Comparison of ENCODE assay signal across 12 mouse cellular contexts in genomic region chr4:141871333-141871725, GRCm38 (mm10). TPM values are rescaled to one million over a fixed set of nuclear protein-coding genes. Genes with fewer than 3 reads are reported as not detected.
A peak's percentile ranks its signal among the peaks of the same experiment; 100 is the strongest.
DNase-seq lines count a peak whose midpoint lies in the region; ATAC-seq and TF ChIP-seq lines count a peak whose summit lies in the region.
"Had no signal": no experiment of that assay in that cellular context is flagged by ENCODE, and none has a peak within 500 bp of the region (broad histone marks: within the 10 kb centered on the region; RNA-seq: fewer than 3 reads in every experiment).

No protein-coding gene starts in this region.

- DNase-seq in heart, postnatal 10 days: no peak
- DNase-seq in frontal cortex, postnatal 10 days (ENCODE audit: low spot score in 2 of 2): no peak
- DNase-seq in embryo, embryonic 11 days: no peak
- no peak for DNase-seq in ovary, postnatal 10 days (ENCODE audit: low spot score)
- DNase-seq: adrenal gland, postnatal 10 days had no signal

- H3K9me3 ChIP-seq in heart, embryonic 14.5 days (ENCODE audit: control insufficient read depth, low read length): no peaks in the 10 kb centered on the region
- no peaks in the 10 kb centered on the region for H3K9me3 ChIP-seq in heart, embryonic 15.5 days (replicated peaks)
- H3K9me3 ChIP-seq: embryonic facial prominence, embryonic 13.5 days had no signal

- H3K36me3 ChIP-seq in heart, embryonic 14.5 days (ENCODE audit: control insufficient read depth, insufficient read depth, low read length): peaks cover 25% of the 10 kb centered on the region
- H3K36me3 ChIP-seq in heart, embryonic 15.5 days: no peaks in the 10 kb centered on the region
- H3K36me3 ChIP-seq in macrophage (ENCODE audit: inconsistent target): peaks cover 23% of the 10 kb centered on the region

- intact Hi-C loops in heart, postnatal 10 days (cut with DNase I): loop anchor here (10.0 kb wide), 1 partner anchor 203 kb away; no protein-coding TSS in a partner anchor

- peak overlapping the region in 1 of 2 experiments; percentile 71; a peak in 3 of 4 replicates for H3K27ac ChIP-seq in heart, embryonic 14.5 days (replicated peaks in 1 of 2; ENCODE audit: control insufficient read depth in 1 of 2, insufficient read depth in 1 of 2, low read depth in 2 of 2, low read length in 2 of 2)
- peak overlapping the region; percentile 96 for H3K27ac ChIP-seq in bone marrow macrophage, adult 2 months (ENCODE audit: insufficient read depth, low read depth, low read length)
- H3K27ac ChIP-seq in heart, embryonic 15.5 days: no peak overlapping the region
- peak overlapping the region; percentile 99 for H3K27ac ChIP-seq in macrophage

- H3K27me3 ChIP-seq in heart, embryonic 14.5 days (ENCODE audit: control insufficient read depth, insufficient read depth, low read length): no peaks in the 10 kb centered on the region
- no peaks in the 10 kb centered on the region for H3K27me3 ChIP-seq in heart, embryonic 15.5 days

- peaks cover 82% of the 10 kb centered on the region for H3K79me2 ChIP-seq in macrophage (ENCODE audit: inconsistent target)

- no peak for TF ChIP-seq CTCF in bone marrow macrophage, adult 2 months (IDR thresholded peaks at IDR 0.05; ENCODE audit: low read depth, low read length)

- no peak overlapping the region; the same call in 1 of the 2 replicates for H3K9ac ChIP-seq in heart, embryonic 14.5 days (ENCODE audit: low read length)
- H3K9ac ChIP-seq in heart, embryonic 15.5 days: no peak overlapping the region

- 85% methylated on average over 3 of the region's 3 CpGs for WGBS in heart, embryonic 14.5 days
- WGBS in heart, embryonic 15.5 days: 89% methylated on average over 3 of the region's 3 CpGs
- 82% methylated on average over 3 of the region's 3 CpGs for WGBS in macrophage (ENCODE audit: missing documents)

- no peak for ATAC-seq in heart, embryonic 14.5 days (ENCODE audit: insufficient number of reproducible peaks, insufficient read depth, low FRiP score, low read depth)
- ATAC-seq in heart, embryonic 15.5 days (replicated peaks; ENCODE audit: insufficient number of reproducible peaks, insufficient read depth, low FRiP score, low read depth): no peak

- peaks cover 59 to 80% of the 10 kb centered on the region in 2 experiments for H3K4me1 ChIP-seq in heart, embryonic 14.5 days (ENCODE audit: control insufficient read depth in 2 of 2, insufficient read depth in 2 of 2, low read length in 2 of 2)
- peaks cover 49% of the 10 kb centered on the region for H3K4me1 ChIP-seq in bone marrow macrophage, adult 2 months (ENCODE audit: control insufficient read depth, insufficient read depth, low read length)
- H3K4me1 ChIP-seq in heart, embryonic 15.5 days (replicated peaks): peaks cover 82% of the 10 kb centered on the region

- no peak for TF ChIP-seq POLR2A in bone marrow macrophage, adult 2 months (IDR thresholded peaks at IDR 0.05; ENCODE audit: borderline replicate concordance, low read depth, low read length)

- 0 out of 4 replicates have a peak overlapping the region, but pooled peaks of 1 of the 2 experiments have one; percentile 80 for H3K4me3 ChIP-seq in heart, embryonic 14.5 days (ENCODE audit: control insufficient read depth in 1 of 2, insufficient read depth in 1 of 2, low read depth in 1 of 2, low read length in 2 of 2)
- H3K4me3 ChIP-seq in bone marrow macrophage, adult 2 months (ENCODE audit: insufficient read depth, low read length): peak overlapping the region; percentile 77
- H3K4me3 ChIP-seq in heart, embryonic 15.5 days: no peak overlapping the region
- peak overlapping the region; percentile 99 for H3K4me3 ChIP-seq in macrophage (ENCODE audit: inconsistent target)
- H3K4me3 ChIP-seq: embryonic facial prominence, embryonic 13.5 days had no signal

- 0 out of 2 replicates have a peak overlapping the region, but pooled peaks have one; percentile 99 for H3K4me2 ChIP-seq in heart, embryonic 14.5 days (ENCODE audit: low read length)
- H3K4me2 ChIP-seq in heart, embryonic 15.5 days: peak overlapping the region; percentile 98

RNA-seq across cellular contexts. Expression of gene Efhd2, which starts 3.4 kb away (rescaled TPM):
- 33.2 and 43.6 TPM in 2 replicates for polyA plus RNA-seq in heart, embryonic 14.5 days (2014; fragmentation: Nextera tagmentation; extraction: Ambion mirVana)
- 10 to 100 TPM; 30.4 to 36.7 TPM for total RNA-seq in heart, postnatal 10 days (2021)
- 491 and 499 TPM in 2 replicates for polyA plus RNA-seq in bone marrow macrophage, adult 2 months (2012; ENCODE audit: insufficient read depth, insufficient read length, missing spikeins)
- 62.0 and 79.3 TPM in 2 replicates for polyA plus RNA-seq in heart, embryonic 15.5 days (2015; fragmentation: Nextera tagmentation; extraction: Ambion mirVana)
- 100 to 1,000 TPM in 19 of 26 experiments, 10 to 100 TPM in 7; 72.5 to 159 (median 125) TPM for total RNA-seq in macrophage (2018; cell fraction: chromatin; rRNA removed)
- 100 to 1,000 TPM; 542 to 790 (median 645) TPM for total RNA-seq in macrophage (2018; cell fraction: cytosol; rRNA removed)
- 100 to 1,000 TPM; 163 to 462 (median 284) TPM for total RNA-seq in macrophage (2018; cell fraction: nucleus; rRNA removed)
- polyA plus RNA-seq in macrophage (2018): 472 to 767 TPM (median 504 TPM) in 3 replicates

RNA-seq across cellular contexts. Expression of gene Ctrc, which starts 25.2 kb away (rescaled TPM):
- not detected in 2 replicates for polyA plus RNA-seq in heart, embryonic 14.5 days (2014; fragmentation: Nextera tagmentation; extraction: Ambion mirVana)
- total RNA-seq in heart, postnatal 10 days (2021): not detected
- not detected in 2 replicates for polyA plus RNA-seq in bone marrow macrophage, adult 2 months (2012; ENCODE audit: insufficient read depth, insufficient read length, missing spikeins)
- polyA plus RNA-seq in heart, embryonic 15.5 days (2015; fragmentation: Nextera tagmentation; extraction: Ambion mirVana): not detected in 2 replicates
- total RNA-seq in macrophage (2018; cell fraction: chromatin; rRNA removed): not detected
- total RNA-seq in macrophage (2018; cell fraction: cytosol; rRNA removed): not detected
- not detected for total RNA-seq in macrophage (2018; cell fraction: nucleus; rRNA removed)
- polyA plus RNA-seq in macrophage (2018): not detected in 3 replicates
- total RNA-seq: adrenal gland, postnatal 10 days; granulocyte monocyte progenitor cell, adult 5-6 weeks; layer of hippocampus, postnatal 10 days had no signal
- polyA plus RNA-seq: embryonic facial prominence, embryonic 13.5 days had no signal

RNA-seq across cellular contexts. Expression of gene Cela2a, which starts 45.4 kb away (rescaled TPM):
- polyA plus RNA-seq in heart, embryonic 14.5 days (2014; fragmentation: Nextera tagmentation; extraction: Ambion mirVana): not detected in 2 replicates
- total RNA-seq in heart, postnatal 10 days (2021): under 1 TPM in 1 of 2 experiments, not detected in 1; 0.87 TPM
- polyA plus RNA-seq in bone marrow macrophage, adult 2 months (2012; ENCODE audit: insufficient read depth, insufficient read length, missing spikeins): not detected in 2 replicates
- 0.35 TPM in 1 of 2 replicates, not detected in the other for polyA plus RNA-seq in heart, embryonic 15.5 days (2015; fragmentation: Nextera tagmentation; extraction: Ambion mirVana)
- total RNA-seq in macrophage (2018; cell fraction: chromatin; rRNA removed): not detected
- not detected for total RNA-seq in macrophage (2018; cell fraction: cytosol; rRNA removed)
- not detected for total RNA-seq in macrophage (2018; cell fraction: nucleus; rRNA removed)
- not detected in 3 replicates for polyA plus RNA-seq in macrophage (2018)
- total RNA-seq: adrenal gland, postnatal 10 days; granulocyte monocyte progenitor cell, adult 5-6 weeks; layer of hippocampus, postnatal 10 days had no signal
- polyA plus RNA-seq: embryonic facial prominence, embryonic 13.5 days had no signal
